Mouse (Mus musculus) heart, adult 2 months (tissue): Measurements from ENCODE around the gene Nos3. TPM values are rescaled to one million over a fixed set of nuclear protein-coding genes. Genes with fewer than 3 reads are reported as not detected.

Experiments
- DNase-seq, 2 experiments: peaks; one replicate each; pipeline ENCODE4 v3.0.0; 2021
- H3K27ac ChIP-seq: fragments of 200-600 bp; 2 replicates; pipeline ENCODE4 v1.8.1; 2022
- H3K27me3 ChIP-seq: fragments of 200-500 bp; 2 replicates; pipeline ENCODE4 v1.6.1; 2012; ENCODE audit warnings: mild to moderate bottlenecking, low read length, inconsistent platforms, mixed read lengths; ENCODE audit not compliant: control insufficient read depth, insufficient read depth
- H3K36me3 ChIP-seq: fragments of 200-500 bp; 2 replicates; pipeline ENCODE4 v1.6.1; 2012; ENCODE audit warnings: low read length, inconsistent platforms; ENCODE audit not compliant: control insufficient read depth, insufficient read depth
- H3K4me1 ChIP-seq: fragments of 200-500 bp; 2 replicates; pipeline ENCODE4 v1.6.1; 2011; ENCODE audit warnings: low read length; ENCODE audit not compliant: control insufficient read depth, insufficient read depth
- H3K4me3 ChIP-seq: fragments of 200-600 bp; 2 replicates; pipeline ENCODE4 v1.8.1; 2022
- H3K79me2 ChIP-seq: fragments of 200-500 bp; replicated peaks from 2 replicates; pipeline ENCODE4 v1.6.1; 2012; ENCODE audit warnings: mild to moderate bottlenecking, inconsistent platforms, low read length, moderate library complexity, mixed read lengths; ENCODE audit not compliant: control insufficient read depth, insufficient read depth
- H3K9ac ChIP-seq: fragments of 200-500 bp; 2 replicates; pipeline ENCODE4 v1.6.1; 2012; ENCODE audit warnings: low read depth, mild to moderate bottlenecking, control low read depth, inconsistent platforms, low read length, mixed read lengths
- CTCF ChIP-seq: fragments of 200-600 bp; IDR thresholded peaks from 2 replicates; pipeline ENCODE4 v1.8.1; 2022; ENCODE audit warnings: antibody characterized with exemption, mild to moderate bottlenecking, moderate library complexity
- EP300 ChIP-seq: fragments of 200-500 bp; IDR thresholded peaks from 2 replicates; pipeline ENCODE4 v1.6.1; 2011; ENCODE audit warnings: low read depth, low read length, control low read depth; ENCODE audit not compliant: insufficient read depth
- POLR2A ChIP-seq: fragments of 200-500 bp; IDR thresholded peaks from 2 replicates; pipeline ENCODE4 v1.6.1; 2011; ENCODE audit warnings: mild to moderate bottlenecking, low read depth, low read length, control low read depth; ENCODE audit not compliant: insufficient read depth
- WGBS: fragments of 180-500 bp; shearing (Covaris S2); methylation state at CpG from one replicate; pipeline ENCODE4 v1.1.7; 2018; 5-methylcytosine and 5-hydroxymethylcytosine counted together
- intact Hi-C: fragments of 180-260 bp; cut with DNase I; formaldehyde crosslinking; loops from one replicate; pipeline ENCODE4 v1.15.1; 2025
- polyA plus RNA-seq: library from polyadenylated mRNA; depleted of rRNA; stranded (reverse); fragments of >200 nt; gene quantifications from 2 replicates; pipeline ENCODE4 v1.2.3, GENCODE M21; 2012
- total RNA-seq, 2 experiments: library from RNA; stranded (reverse); gene quantifications; 2 replicates each; pipeline ENCODE4 v1.2.3; 2021

Gene Nos3
- total and polyA plus RNA-seq, 3 experiments, result 23.5 to 30.7 (median 24.4) TPM

DNA sequence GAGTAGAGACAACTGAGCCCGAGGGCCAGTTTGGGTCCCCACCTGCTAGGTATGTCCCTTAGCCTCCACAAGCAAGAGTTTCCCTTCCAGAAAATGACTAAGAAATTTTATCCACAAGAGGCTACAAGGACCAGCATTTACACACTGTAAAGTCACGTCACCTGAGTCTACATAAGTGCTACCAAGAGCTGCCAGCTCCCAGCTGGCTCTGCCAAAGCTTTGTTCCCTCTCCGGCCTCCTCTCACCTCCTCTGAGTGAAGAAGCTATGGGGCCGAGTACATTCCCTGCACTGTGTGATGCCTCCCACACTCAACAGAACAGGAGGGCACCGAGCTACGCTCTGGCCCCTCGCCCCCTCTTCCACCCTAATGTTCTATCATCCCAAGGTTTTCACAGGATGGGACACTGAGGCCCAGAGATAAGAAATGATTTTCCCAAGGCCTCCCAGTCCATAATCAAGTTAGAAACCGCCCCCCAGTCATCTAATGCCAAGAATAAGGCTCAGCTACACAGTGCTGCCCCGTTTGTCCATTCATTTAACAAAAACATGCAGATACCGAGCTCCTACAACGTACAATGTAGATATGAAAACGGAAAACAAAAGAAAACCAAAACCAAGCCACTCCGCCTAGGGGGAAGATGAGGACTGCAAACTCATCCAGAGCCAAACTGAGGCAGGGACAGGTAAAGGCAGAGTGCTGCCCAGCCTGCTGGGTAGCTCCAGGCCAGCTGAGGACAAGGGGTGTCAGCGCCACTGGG, 22.2 kb upstream of the Nos3 start:
- H3K4me1 ChIP-seq, result peaks cover 26% of the 10 kb centered on the region
- 57% methylated on average over 14 of the region's 14 CpGs for WGBS
- 0 out of 2 replicates have a peak, but pooled peaks cover 2% of the 10 kb centered on the region for H3K36me3 ChIP-seq
- intact Hi-C loops, result no loop called here
- peak overlapping the region; percentile 7; the same call in 1 of the 2 replicates for H3K27ac ChIP-seq
- peak overlapping the region; percentile 8; the same call in 1 of the 2 replicates for H3K9ac ChIP-seq
- no peaks in the 10 kb centered on the region for H3K79me2 ChIP-seq
- DNase-seq, result peak in 1 of 2 experiments; percentile 33
- TF ChIP-seq EP300, result no peak
- no peak for TF ChIP-seq POLR2A
- TF ChIP-seq CTCF, result no peak
- H3K4me3 ChIP-seq, result no peak overlapping the region
- H3K27me3 ChIP-seq, result no peaks in the 10 kb centered on the region

DNA sequence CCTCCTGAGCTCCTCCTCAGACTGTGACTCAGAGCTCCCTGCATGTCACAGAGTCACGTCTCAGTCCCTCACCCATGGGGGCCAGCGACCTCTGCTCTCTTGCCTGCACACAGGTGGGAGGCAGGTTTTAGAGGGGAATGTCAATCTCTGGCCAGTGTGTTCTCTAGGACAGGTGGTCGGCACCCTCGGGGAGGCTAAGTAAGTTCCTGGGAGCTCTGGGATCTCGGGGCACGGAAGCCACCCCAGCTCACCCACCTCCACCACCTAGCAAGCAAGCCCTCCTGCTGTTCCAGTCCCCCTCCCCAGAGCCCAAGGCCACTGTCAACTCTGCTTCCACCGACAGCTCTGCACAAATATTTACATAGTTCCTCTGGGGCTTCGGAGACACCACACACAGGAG, 21.6 kb upstream of the Nos3 start:
- no peak overlapping the region for H3K4me3 ChIP-seq
- H3K4me1 ChIP-seq, result peaks cover 22% of the 10 kb centered on the region
- intact Hi-C loops, result no loop called here
- H3K9ac ChIP-seq, result peak overlapping the region; percentile 8; the same call in 1 of the 2 replicates
- H3K27ac ChIP-seq, result peak overlapping the region; percentile 7; the same call in 1 of the 2 replicates
- H3K79me2 ChIP-seq, result no peaks in the 10 kb centered on the region
- 0 out of 2 replicates have a peak, but pooled peaks cover 2% of the 10 kb centered on the region for H3K36me3 ChIP-seq
- TF ChIP-seq POLR2A, result no peak
- TF ChIP-seq CTCF, result no peak
- no peak for TF ChIP-seq EP300
- WGBS, result 63% methylated on average over 8 of the region's 8 CpGs
- DNase-seq, result no peak
- no peaks in the 10 kb centered on the region for H3K27me3 ChIP-seq

DNA sequence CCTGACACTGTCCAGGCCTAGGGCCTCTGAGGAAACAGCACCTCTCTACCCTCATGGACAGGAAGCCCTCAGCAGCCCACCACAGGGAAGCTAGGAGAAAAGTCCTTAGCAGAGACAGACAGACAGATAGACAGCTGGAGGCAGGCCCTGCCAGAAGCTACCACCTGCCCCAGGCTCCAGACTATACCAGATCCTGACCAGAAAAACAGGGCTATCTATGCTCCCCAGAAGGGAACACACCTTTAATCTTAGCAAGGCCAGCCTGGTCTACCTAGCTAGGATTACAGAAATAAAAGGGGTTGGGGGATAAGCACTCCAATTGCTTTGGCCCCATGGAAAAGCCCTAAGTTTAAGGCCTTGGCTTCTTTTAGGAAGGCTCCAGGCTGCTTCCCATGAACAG, 21.2 kb upstream of the Nos3 start:
- Histone ChIP-seq H3K27ac (no peak overlapping the region; the same call in 1 of the 2 replicates), H3K4me1 (peaks cover 18% of the 10 kb centered on the region)

DNA sequence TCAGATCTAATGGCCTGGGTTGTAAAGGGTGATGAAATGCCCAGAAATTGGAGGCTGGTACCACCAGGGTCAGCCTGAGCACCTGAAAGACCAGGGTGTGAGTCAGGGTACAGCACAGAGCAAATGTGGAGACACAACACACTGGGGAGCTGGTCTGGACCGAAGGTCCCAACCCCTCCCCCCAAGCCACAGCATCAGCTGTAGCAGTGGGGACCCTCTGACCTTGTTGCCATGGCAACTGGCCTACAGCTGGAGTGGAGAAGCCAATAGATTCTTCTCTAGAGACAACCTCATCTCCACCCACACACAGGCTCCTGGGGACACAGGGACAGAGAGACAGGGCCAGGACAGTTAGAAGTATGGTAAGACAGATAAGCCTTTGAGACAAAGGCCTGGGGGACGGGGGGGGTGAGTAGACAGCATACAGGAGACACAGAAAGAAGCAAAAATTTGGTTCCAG, 20.6 kb upstream of the Nos3 start:
- 27% methylated on average over 2 of the region's 2 CpGs for WGBS
- TF ChIP-seq EP300, result no peak
- no peak for TF ChIP-seq CTCF
- TF ChIP-seq POLR2A, result no peak
- Histone ChIP-seq H3K4me1 (peaks cover 21% of the 10 kb centered on the region), H3K27me3 (no peaks in the 10 kb centered on the region), H3K9ac (no peak overlapping the region), H3K27ac (no peak overlapping the region), H3K79me2 (no peaks in the 10 kb centered on the region), H3K4me3 (no peak overlapping the region), H3K36me3 (0 out of 2 replicates have a peak, but pooled peaks cover 2% of the 10 kb centered on the region)
- no peak for DNase-seq
- intact Hi-C loops, result no loop called here

More for the DNA sequence above, 21.2 kb upstream of the Nos3 start:
- no peak for TF ChIP-seq EP300
- no peak for TF ChIP-seq POLR2A
- DNase-seq, result no peak
- intact Hi-C loops, result no loop called here
- Histone ChIP-seq H3K9ac (no peak overlapping the region), H3K79me2 (no peaks in the 10 kb centered on the region), H3K27me3 (no peaks in the 10 kb centered on the region), H3K4me3 (no peak overlapping the region), H3K36me3 (0 out of 2 replicates have a peak, but pooled peaks cover 2% of the 10 kb centered on the region)

DNA sequence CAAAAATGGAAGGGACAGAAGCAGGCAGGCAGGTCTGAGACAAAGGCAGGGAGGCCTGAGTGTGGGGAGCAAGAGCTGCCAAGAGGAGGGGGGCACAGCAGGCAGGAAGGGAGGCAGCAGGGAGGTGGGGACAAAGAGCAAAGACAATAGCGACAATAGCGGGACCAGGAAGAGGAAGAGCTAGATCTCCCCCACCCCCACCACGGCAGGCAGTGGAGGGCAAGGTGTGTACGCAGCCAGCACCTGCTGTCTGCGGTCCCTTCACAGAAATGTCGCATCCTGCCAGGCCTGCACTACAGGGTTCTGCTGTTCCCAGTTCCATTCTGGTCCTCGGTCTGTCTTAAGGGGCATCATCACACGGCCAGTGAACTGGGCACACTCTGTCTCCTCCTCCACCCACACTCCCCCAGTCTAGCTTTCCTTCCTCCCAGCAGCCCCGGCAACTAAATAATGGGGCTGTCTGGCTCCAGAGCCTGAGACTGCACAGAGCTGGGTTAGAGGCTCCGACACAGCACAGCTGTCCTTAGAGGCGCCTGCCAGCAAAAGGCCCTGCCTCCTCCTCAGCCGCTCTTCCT, 20.0 kb upstream of the Nos3 start:
- peak; percentile 54 to 59 for DNase-seq
- Histone ChIP-seq H3K9ac (no peak overlapping the region; the same call in 1 of the 2 replicates), H3K27ac (peak overlapping the region; percentile 16; the same call in 1 of the 2 replicates), H3K79me2 (no peaks in the 10 kb centered on the region), H3K27me3 (no peaks in the 10 kb centered on the region), H3K36me3 (peaks cover 2% of the 10 kb centered on the region; the same call in 1 of the 2 replicates), H3K4me1 (peaks cover 24% of the 10 kb centered on the region), H3K4me3 (no peak overlapping the region)
- no peak for TF ChIP-seq EP300
- TF ChIP-seq POLR2A, result no peak
- TF ChIP-seq CTCF, result no peak
- 8% methylated on average over 12 of the region's 12 CpGs for WGBS
- intact Hi-C loops, result no loop called here

DNA sequence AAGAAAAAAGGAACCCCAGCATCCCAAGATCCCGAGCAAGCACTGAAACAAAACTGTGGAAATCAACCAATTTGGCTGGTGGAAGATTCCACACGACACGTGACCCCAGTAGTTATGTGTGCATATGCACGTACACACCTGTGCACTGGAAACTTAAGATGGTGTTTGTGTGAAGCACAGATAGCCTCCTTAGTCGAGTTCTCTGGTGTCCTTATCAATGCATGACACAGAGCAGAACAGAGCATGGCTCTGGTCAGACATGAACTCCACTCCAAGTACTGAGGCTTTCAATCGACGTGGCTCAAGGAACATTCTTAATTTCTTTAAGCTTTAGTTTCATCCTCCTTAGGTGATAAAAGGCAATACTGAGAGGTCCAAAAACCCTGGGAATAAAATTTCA, 18.3 kb upstream of the Nos3 start:
- DNase-seq, result no peak
- no peaks in the 10 kb centered on the region for H3K27me3 ChIP-seq
- no peak overlapping the region for H3K9ac ChIP-seq
- intact Hi-C loops, result no loop called here
- no peak overlapping the region for H3K4me3 ChIP-seq
- no peak overlapping the region for H3K27ac ChIP-seq
- no peak for TF ChIP-seq POLR2A
- no peak for TF ChIP-seq EP300
- no peak for TF ChIP-seq CTCF
- WGBS, result 70% methylated on average over 7 of the region's 7 CpGs
- H3K4me1 ChIP-seq, result peaks cover 24% of the 10 kb centered on the region
- H3K36me3 ChIP-seq, result peaks cover 2% of the 10 kb centered on the region; the same call in 1 of the 2 replicates
- H3K79me2 ChIP-seq, result no peaks in the 10 kb centered on the region
